Mouse (Mus musculus) testis, adult 2 months (tissue): ENCODE measurements around the gene Tor1b. TPM values are rescaled to one million over a fixed set of nuclear protein-coding genes. Genes with fewer than 3 reads are reported as not detected.

ENCODE experiments used
- H3K27ac ChIP-seq: fragments of 200-500 bp; 2 replicates; pipeline ENCODE4 v1.5.1; 2012; ENCODE audit warnings: low read depth, low read length; ENCODE audit not compliant: control insufficient read depth, insufficient read depth
- H3K27me3 ChIP-seq: fragments of 200-500 bp; 2 replicates; pipeline ENCODE4 v1.6.1; 2012; ENCODE audit warnings: mild to moderate bottlenecking, low read length, moderate library complexity; ENCODE audit not compliant: control insufficient read depth, insufficient read depth
- H3K36me3 ChIP-seq: fragments of 200-500 bp; 2 replicates; pipeline ENCODE4 v1.6.1; 2012; ENCODE audit warnings: mild to moderate bottlenecking, low read length; ENCODE audit not compliant: control insufficient read depth, insufficient read depth
- H3K4me1 ChIP-seq: fragments of 200-500 bp; 2 replicates; pipeline ENCODE4 v1.6.1; 2012; ENCODE audit warnings: low read length; ENCODE audit not compliant: control insufficient read depth, insufficient read depth
- H3K4me3 ChIP-seq: fragments of 200-500 bp; 2 replicates; pipeline ENCODE4 v1.5.1; 2012; ENCODE audit warnings: low read depth, mild to moderate bottlenecking, low read length, moderate library complexity, mixed read lengths; ENCODE audit not compliant: control insufficient read depth
- CTCF ChIP-seq: fragments of 200-500 bp; IDR thresholded peaks from 2 replicates; pipeline ENCODE4 v1.5.1; 2012; ENCODE audit warnings: low read depth, mild to moderate bottlenecking, inconsistent platforms, low read length, moderate library complexity; ENCODE audit not compliant: control insufficient read depth, insufficient read depth, insufficient replicate concordance
- POLR2A ChIP-seq: fragments of 200-500 bp; IDR thresholded peaks from 2 replicates; pipeline ENCODE4 v1.6.1; 2012; ENCODE audit warnings: low read depth, mild to moderate bottlenecking, inconsistent platforms, low read length, moderate library complexity; ENCODE audit not compliant: control insufficient read depth
- polyA plus RNA-seq: library from polyadenylated mRNA; depleted of rRNA; stranded (reverse); fragments of >200 nt; gene quantifications from 2 replicates; pipeline ENCODE4 v1.2.3, GENCODE M21; 2012; rRNA removed

Gene Tor1b
- polyA plus RNA-seq, 1 experiment, result 12.9 TPM

DNA sequence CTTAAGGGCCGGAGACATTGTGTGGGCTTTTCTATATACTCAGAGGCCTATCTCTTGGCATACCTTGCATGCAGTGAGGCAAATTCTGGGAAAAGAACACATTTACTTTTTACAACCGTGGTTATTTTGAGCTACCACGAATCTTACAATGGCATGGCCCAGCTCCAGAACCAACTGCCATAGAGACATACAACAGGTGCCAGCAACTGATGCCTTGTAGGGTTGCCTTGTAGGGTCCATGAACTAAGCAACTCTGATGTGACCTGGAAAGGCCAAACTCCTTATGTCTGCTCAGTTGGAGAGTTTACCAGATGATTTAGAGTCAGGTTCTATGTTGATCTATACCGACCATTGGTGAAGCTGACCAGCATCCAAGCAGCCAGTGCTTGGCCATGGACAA is 42.1 kb downstream of the Tor1b start:
- Histone ChIP-seq H3K36me3 (no peaks in the 10 kb centered on the region; the same call in 1 of the 2 replicates), H3K27me3 (no peaks in the 10 kb centered on the region), H3K27ac (no peak overlapping the region), H3K4me3 (peak overlapping the region; percentile 86), H3K4me1 (peaks cover 9% of the 10 kb centered on the region)
- TF ChIP-seq CTCF (no peak), POLR2A (no peak)

- H3K4me1 ChIP-seq, result peaks cover 9% of the 10 kb centered on the region
- TF ChIP-seq CTCF, result no peak
- no peak for TF ChIP-seq POLR2A
- peak overlapping the region; percentile 46 for H3K27ac ChIP-seq
- H3K27me3 ChIP-seq, result no peaks in the 10 kb centered on the region
- peak overlapping the region; percentile 86 for H3K4me3 ChIP-seq
- H3K36me3 ChIP-seq, result no peaks in the 10 kb centered on the region; the same call in 1 of the 2 replicates
Observed at GRCm38 (mm10) chr2:30995432-30995996, 42.8 kb downstream of the Tor1b start.

DNA sequence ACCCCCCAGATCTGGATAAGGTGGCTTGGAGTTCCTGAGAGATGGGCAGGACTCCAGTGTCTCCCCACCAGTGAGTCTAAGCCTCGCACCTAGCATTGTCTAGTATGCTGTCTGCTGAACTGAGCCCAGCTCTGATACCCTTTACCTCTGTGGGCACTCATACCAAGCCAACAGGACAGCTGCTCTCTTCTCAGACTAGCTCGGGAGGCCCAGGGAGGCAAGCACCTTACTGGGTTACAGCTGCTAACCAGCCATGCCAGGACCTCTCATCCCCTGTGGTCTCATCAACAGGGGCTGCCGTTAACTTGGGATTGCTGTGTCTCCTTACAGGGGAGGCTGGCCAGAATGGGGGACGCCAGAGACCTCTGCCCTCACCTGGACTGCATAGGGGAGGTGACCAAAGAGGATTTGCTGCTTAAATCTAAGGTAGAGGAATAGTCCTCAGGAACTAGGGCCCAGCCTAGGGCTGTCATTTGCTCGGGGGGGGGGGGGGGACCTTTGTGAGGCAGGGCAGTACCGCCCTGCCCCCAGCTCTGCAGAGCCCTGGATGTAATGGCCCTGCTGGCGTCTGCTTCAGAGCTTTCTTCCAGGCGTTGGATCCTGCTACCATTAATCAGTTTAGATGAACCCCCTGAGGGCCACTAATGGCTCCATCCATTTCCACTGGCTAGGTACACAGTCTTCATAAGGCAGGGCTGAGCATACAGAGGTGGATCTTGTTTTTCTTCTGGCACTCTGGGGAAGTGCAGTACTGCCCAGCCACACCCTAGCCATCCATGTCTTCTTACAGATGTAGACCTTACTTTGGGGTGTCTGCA is 45.9 kb downstream of the Tor1b start:
- Histone ChIP-seq H3K27me3 (no peaks in the 10 kb centered on the region), H3K4me3 (no peak overlapping the region), H3K27ac (no peak overlapping the region), H3K4me1 (peaks cover 9% of the 10 kb centered on the region), H3K36me3 (peaks cover 1% of the 10 kb centered on the region)
- TF ChIP-seq CTCF (no peak), POLR2A (no peak)

DNA sequence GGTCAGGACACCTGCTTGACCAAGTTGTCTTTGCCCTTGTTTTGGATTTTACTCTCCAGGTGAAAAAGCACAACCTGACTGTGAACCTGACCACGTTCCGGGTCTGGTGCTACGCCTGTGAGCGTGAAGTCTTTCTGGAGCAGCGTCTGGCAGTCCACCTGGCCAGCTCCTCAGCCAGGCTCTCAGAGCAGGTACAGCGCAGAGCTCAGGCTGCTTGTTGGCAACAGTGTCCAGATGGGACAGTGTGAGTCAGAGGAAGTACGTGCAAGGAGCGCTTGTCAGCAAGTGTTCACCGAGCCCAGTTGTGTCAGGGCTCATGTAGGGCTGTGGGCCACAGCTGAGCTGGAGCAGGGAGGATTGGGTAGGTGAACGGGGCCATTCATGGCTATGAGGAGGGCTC is 50.1 kb downstream of the Tor1b start:
- Histone ChIP-seq H3K4me1 (no peaks in the 10 kb centered on the region; the same call in 1 of the 2 replicates), H3K36me3 (peaks cover 1% of the 10 kb centered on the region), H3K4me3 (no peak overlapping the region), H3K27ac (no peak overlapping the region), H3K27me3 (no peaks in the 10 kb centered on the region)
- TF ChIP-seq POLR2A, result no peak
- TF ChIP-seq CTCF, result no peak

GRCm38 (mm10) chr2:31005453-31005852 is 52.7 kb downstream of the Tor1b start:
- Histone ChIP-seq H3K27me3 (no peaks in the 10 kb centered on the region), H3K27ac (peak overlapping the region; percentile 60), H3K36me3 (peaks cover 1% of the 10 kb centered on the region), H3K4me3 (no peak overlapping the region), H3K4me1 (no peaks in the 10 kb centered on the region; the same call in 1 of the 2 replicates)
- TF ChIP-seq CTCF (no peak), POLR2A (no peak)

DNA sequence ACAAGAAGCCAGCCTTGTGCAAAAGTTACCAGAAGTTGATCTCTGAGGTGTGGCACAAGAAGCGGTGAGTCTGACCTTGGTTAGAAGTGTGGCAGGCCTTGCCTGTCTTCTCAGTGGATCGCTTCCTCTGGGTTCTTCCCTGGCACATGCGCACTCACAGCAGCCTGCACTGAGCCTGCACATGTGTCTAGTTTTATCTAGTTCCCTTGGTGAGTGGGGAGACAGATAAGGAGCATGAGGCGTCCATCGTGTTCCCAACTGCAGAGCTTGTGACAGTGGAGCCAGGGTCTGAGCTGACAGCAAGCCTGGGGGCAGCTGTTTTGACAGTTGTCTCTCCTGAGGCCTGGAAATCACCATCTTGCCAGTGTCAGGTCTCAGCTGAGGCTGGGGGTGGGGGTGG is 53.7 kb downstream of the Tor1b start:
- H3K4me1 ChIP-seq, result no peaks in the 10 kb centered on the region; the same call in 1 of the 2 replicates
- H3K27me3 ChIP-seq, result no peaks in the 10 kb centered on the region
- TF ChIP-seq POLR2A, result peak; percentile 56; the same call in 1 of the 2 replicates
- TF ChIP-seq CTCF, result no peak
- peak overlapping the region; percentile 28; the same call in 1 of the 2 replicates for H3K4me3 ChIP-seq
- H3K27ac ChIP-seq, result peak overlapping the region; percentile 81
- peaks cover 1% of the 10 kb centered on the region for H3K36me3 ChIP-seq

GRCm38 (mm10) chr2:31007208-31007607 is 54.4 kb downstream of the Tor1b start:
- Histone ChIP-seq H3K27me3 (no peaks in the 10 kb centered on the region), H3K4me1 (no peaks in the 10 kb centered on the region; the same call in 1 of the 2 replicates), H3K27ac (peak overlapping the region; percentile 18), H3K36me3 (peaks cover 1% of the 10 kb centered on the region), H3K4me3 (no peak overlapping the region)
- TF ChIP-seq CTCF (no peak), POLR2A (no peak)

Other genes with a start within 250 kb of the Tor1b start
- 905 and 964 TPM in 2 replicates for gene 1700001O22Rik, start 149.3 kb upstream of the Tor1b start, polyA plus RNA-seq
- gene Ntmt1, start 145.1 kb upstream of the Tor1b start, polyA plus RNA-seq, result 49.5 and 53.9 TPM in 2 replicates
- 9.3 and 10.5 TPM in 2 replicates for gene Asb6, start 122.6 kb upstream of the Tor1b start, polyA plus RNA-seq
- 1.0 and 1.5 TPM in 2 replicates for gene Prrx2, start 118.0 kb upstream of the Tor1b start, polyA plus RNA-seq
- gene Ptges, start 23.1 kb upstream of the Tor1b start, polyA plus RNA-seq, result 3.9 and 15.6 TPM in 2 replicates
- gene Tor1a, start 15.0 kb downstream of the Tor1b start, polyA plus RNA-seq, result 10.5 and 11.1 TPM in 2 replicates
- 19.9 and 23.7 TPM in 2 replicates for gene BC005624, start 29.2 kb downstream of the Tor1b start, polyA plus RNA-seq
- 68.1 and 76.9 TPM in 2 replicates for gene Usp20, start 29.3 kb downstream of the Tor1b start, polyA plus RNA-seq
- gene Fnbp1, start 189.0 kb downstream of the Tor1b start, polyA plus RNA-seq, result 6.3 and 7.3 TPM in 2 replicates
- 33.5 and 34.5 TPM in 2 replicates for gene Gpr107, start 199.4 kb downstream of the Tor1b start, polyA plus RNA-seq